In the genomic region with DNA sequence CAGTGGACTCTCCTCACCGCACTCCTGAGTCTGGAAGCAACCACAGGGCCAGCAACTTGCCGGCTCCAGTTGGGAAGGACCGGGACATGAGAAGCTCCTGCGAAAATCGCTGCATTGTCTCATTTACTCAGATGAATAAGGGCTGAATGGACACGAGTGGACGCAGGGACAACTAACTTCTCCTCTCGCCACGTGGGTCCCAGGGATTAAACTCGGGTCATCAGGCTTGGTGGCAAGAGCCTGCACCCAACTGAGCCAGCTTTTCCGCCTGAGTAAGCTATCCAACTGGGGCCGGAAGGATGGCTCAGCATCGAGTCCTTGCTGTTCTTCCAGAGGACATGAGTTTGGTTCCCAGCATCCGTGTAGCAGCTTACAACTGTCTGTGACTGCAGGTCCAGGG, we compare ENCODE assay signal across 16 mouse cellular contexts.
"Had no signal": no experiment of that assay in that cellular context is flagged by ENCODE, and none has a peak within 500 bp of the region (broad histone marks: within the 10 kb centered on the region; RNA-seq: fewer than 3 reads in every experiment).

No protein-coding gene starts in this region.

- H3K9ac ChIP-seq: intestine, embryonic 15.5 days; liver, embryonic 13.5 days; midbrain, embryonic 12.5 days; midbrain, embryonic 15.5 days; neural tube, embryonic 13.5 days had no signal

- H3K27ac ChIP-seq: intestine, embryonic 15.5 days; liver, embryonic 13.5 days; midbrain, embryonic 12.5 days; midbrain, embryonic 15.5 days; neural tube, embryonic 13.5 days; stomach, postnatal 0 days had no signal

- H3K4me1 ChIP-seq: midbrain, embryonic 15.5 days had no signal

- H3K4me2 ChIP-seq: intestine, embryonic 15.5 days; liver, embryonic 13.5 days; midbrain, embryonic 12.5 days; midbrain, embryonic 15.5 days; neural tube, embryonic 13.5 days had no signal

- DNase-seq: left cerebral cortex, postnatal 4 days; liver, embryonic 13.5 days; lung, adult 2 months; lung, postnatal 14 days; lung, postnatal 4 days; right cerebral cortex, adult 18-20 months; right cerebral cortex, postnatal 14 days; right cerebral cortex, postnatal 4 days; thymus, adult 2 months; thymus, postnatal 25 days had no signal

- H3K27me3 ChIP-seq: intestine, embryonic 15.5 days; liver, embryonic 13.5 days; midbrain, embryonic 15.5 days; neural tube, embryonic 13.5 days had no signal

- ATAC-seq: intestine, embryonic 15.5 days; midbrain, embryonic 15.5 days had no signal

- H3K4me3 ChIP-seq: intestine, embryonic 15.5 days; liver, embryonic 13.5 days; midbrain, embryonic 12.5 days; midbrain, embryonic 15.5 days; myocyte; neural tube, embryonic 13.5 days had no signal

- H3K36me3 ChIP-seq: intestine, embryonic 15.5 days; midbrain, embryonic 15.5 days; neural tube, embryonic 13.5 days had no signal

- H3K9me3 ChIP-seq: intestine, embryonic 15.5 days; liver, embryonic 13.5 days; midbrain, embryonic 12.5 days; midbrain, embryonic 15.5 days; neural tube, embryonic 13.5 days had no signal
